Mouse (Mus musculus): ENCODE measurements around the gene Afdn.

GRCm38 (mm10) chr17:13737336-13737735 lies 23.0 kb upstream of the Afdn start:
- no peak for TF ChIP-seq POLR2A (IDR thresholded peaks at IDR 0.05; ENCODE audit: control insufficient read depth, low read depth, low read length)
- no peak for TF ChIP-seq CTCF (IDR thresholded peaks at IDR 0.05; ENCODE audit: control insufficient read depth, insufficient read depth, insufficient replicate concordance, low read depth, low read length)
